Mouse (Mus musculus): ENCODE measurements around the gene Ndc80.

GRCm38 (mm10) chr17:71491332-71491686, 35.3 kb downstream of the Ndc80 start:
- TF ChIP-seq CTCF (conservative IDR thresholded peaks at IDR 0.05; ENCODE audit: low read length) (no peak), POU5F1 (IDR thresholded peaks at IDR 0.05; ENCODE audit: borderline replicate concordance, low read length) (no peak), NANOG (IDR thresholded peaks at IDR 0.05; ENCODE audit: borderline replicate concordance, low read length) (no peak)
